Mouse (Mus musculus): ENCODE data around the gene Htra1.

GRCm38 (mm10) chr7:130938005-130938404, 2.1 kb downstream of the Htra1 start:
- TF ChIP-seq CTCF (IDR thresholded peaks at IDR 0.05; ENCODE audit: borderline replicate concordance, insufficient read depth, low read length) = no peak
- TF ChIP-seq POLR2A (IDR thresholded peaks at IDR 0.05; ENCODE audit: low read depth, low read length) = no peak

Measured in embryonic fibroblast, embryonic 13.5 days (primary cell).